Mouse (Mus musculus): ENCODE measurements around the gene 2010111I01Rik.

The 2010111I01Rik gene

GRCm38 (mm10) chr13:63247041-63247440, 282.3 kb downstream of the 2010111I01Rik start:
- no peak for DNase-seq

- DNase-seq, result no peak
Measured at GRCm38 (mm10) chr13:63247631-63248030, 282.9 kb downstream of the 2010111I01Rik start.

- DNase-seq, result no peak
Measured at GRCm38 (mm10) chr13:63248318-63248717, 283.6 kb downstream of the 2010111I01Rik start.

DNA sequence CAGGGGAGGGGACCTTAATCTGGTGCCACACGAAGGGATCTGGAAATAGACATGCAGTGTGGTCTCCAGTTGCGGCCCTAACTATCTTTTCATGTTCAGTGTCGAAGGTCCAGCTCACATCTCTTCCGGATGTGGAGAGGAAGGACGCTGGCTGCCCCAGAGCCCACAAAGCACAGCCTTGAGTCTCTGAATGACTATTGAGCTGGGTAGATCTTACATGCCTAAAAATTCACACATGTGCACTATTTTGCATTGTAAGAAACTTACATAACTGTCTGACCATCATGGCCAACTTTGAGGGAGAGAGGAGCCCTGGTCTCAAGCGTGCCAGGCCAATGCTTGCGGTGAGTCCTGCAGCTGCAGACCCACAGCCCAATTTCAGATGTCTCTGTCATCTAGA, 284.5 kb downstream of the 2010111I01Rik start:
- no peak for DNase-seq

GRCm38 (mm10) chr13:63249741-63250431, 285.2 kb downstream of the 2010111I01Rik start:
- no peak for DNase-seq

GRCm38 (mm10) chr13:63250441-63250980, 285.8 kb downstream of the 2010111I01Rik start:
- no peak for DNase-seq

DNA sequence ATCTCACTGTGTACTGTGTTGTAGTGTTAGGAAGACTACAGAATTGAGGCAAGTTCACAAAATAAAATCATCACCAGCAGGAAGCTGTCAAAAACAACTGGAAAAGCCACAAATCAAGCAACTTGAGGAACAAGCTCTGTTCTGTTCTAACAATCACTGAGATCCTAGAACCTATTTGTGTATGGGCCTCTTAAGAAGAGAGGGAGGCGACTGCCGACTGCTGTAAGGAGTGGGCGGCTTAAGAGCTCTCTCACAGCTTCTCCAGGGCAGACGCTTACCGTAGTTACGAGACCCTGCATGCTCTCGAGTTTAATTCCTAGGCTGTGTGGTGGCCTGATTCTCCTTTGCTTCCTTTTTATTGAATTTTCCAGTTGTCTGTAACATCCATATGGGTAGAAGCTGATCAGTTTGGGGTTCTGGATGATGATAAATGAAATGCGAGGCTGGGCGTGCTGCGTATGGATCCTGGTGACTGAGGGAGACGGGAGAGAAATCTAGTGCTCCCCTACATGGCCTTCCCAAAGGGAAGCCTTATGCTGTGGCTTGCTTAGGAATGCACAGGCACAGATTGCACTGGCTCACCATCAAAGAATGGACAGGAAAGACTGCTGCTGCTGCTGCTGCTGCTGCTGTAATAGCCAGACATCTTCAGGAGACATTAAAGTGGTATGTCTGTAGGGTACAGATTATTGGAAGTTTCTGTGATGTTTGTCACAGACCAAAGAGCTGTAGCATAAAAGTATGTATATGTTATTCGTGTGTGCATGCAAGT, 286.6 kb downstream of the 2010111I01Rik start:
- DNase-seq, result no peak

DNA sequence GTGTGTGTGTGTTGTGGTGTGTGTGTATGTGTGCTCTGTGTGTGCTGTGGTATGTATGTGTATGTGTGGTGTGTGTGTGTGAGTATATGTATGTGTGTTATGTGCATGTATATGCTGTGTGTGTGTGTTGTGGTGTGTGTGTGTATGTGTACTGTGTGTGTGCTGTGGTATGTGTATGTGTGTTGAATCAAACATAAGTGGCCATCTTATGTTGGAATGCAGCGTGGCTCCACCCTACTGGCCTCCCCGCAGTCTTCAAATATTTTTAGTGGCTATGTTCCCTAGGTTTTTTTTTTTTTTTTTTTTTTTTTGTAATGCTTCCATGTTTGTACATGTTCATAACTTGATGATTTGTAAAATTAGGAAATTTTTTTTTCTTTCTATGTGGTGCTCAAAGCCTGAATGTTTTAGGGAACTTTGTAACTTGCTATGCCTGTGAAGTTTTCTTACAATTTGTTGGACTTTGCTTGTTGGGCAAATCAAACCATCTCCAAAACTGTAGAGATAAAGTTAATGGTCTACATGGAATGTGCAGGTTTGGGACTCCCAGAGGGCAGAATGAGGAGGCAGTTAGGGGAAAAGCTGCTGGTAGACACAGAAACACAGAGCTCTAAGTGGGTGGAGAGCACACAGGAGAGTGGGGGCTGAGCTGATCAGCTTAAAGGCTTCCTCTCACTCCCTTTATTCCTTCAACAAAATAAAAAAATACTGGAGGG, 287.8 kb downstream of the 2010111I01Rik start:
- no peak for DNase-seq

GRCm38 (mm10) chr13:63253147-63253546, 288.5 kb downstream of the 2010111I01Rik start:
- no peak for DNase-seq

- DNase-seq, result no peak
Measured at GRCm38 (mm10) chr13:63253886-63254636, 289.4 kb downstream of the 2010111I01Rik start.

DNA sequence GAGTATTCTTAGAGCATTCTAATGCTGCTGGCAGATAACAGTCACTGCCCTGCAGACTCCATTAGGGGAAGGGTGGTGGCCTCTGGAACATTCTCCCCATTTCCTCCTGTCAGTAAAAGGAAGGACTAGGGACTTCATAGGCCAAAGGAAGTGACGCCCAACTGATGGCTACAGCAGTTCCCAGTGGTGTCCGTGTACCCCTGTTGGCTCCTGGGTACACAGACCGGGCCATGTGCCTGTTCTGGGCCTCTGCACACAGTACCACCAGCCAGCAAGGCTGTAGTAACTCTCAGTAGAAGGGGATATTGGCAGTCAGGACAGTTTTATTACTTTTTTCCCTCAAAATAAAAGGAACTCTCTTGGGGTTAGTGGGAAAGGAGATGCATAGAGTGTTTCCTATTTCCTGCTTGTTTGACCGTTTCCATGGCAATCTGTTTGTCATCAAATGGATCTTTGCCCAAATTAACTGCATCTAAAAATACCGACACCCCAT, 290.9 kb downstream of the 2010111I01Rik start:
- no peak for DNase-seq

- no peak for DNase-seq
Measured at GRCm38 (mm10) chr13:63256146-63256545, 291.5 kb downstream of the 2010111I01Rik start.

- no peak for DNase-seq
Measured at GRCm38 (mm10) chr13:63256807-63257206, 292.1 kb downstream of the 2010111I01Rik start.

DNA sequence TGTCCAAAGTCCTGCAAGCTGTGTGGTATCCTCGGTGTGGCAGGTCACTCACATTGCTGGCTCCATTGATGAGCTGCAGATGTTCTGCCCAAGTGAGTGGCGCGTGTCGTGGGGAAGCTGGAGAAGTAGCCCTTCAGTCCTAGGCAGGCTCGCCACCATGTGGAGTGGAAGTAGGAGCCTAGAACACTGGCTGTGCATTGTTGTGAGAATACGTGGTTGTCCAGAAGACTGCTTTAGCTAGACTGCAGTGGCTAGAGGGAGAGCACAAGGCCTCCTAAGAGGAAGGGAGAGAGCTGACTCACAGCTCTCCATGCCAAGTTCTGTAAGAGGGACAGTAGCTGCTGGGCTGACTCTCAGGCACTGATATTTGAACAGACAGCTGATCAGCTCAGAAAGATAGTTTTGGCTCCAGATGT, 293.5 kb downstream of the 2010111I01Rik start:
- no peak for DNase-seq

GRCm38 (mm10) chr13:63258671-63259070, 294.0 kb downstream of the 2010111I01Rik start:
- no peak for DNase-seq

GRCm38 (mm10) chr13:63260133-63260532, 295.4 kb downstream of the 2010111I01Rik start:
- no peak for DNase-seq

DNA sequence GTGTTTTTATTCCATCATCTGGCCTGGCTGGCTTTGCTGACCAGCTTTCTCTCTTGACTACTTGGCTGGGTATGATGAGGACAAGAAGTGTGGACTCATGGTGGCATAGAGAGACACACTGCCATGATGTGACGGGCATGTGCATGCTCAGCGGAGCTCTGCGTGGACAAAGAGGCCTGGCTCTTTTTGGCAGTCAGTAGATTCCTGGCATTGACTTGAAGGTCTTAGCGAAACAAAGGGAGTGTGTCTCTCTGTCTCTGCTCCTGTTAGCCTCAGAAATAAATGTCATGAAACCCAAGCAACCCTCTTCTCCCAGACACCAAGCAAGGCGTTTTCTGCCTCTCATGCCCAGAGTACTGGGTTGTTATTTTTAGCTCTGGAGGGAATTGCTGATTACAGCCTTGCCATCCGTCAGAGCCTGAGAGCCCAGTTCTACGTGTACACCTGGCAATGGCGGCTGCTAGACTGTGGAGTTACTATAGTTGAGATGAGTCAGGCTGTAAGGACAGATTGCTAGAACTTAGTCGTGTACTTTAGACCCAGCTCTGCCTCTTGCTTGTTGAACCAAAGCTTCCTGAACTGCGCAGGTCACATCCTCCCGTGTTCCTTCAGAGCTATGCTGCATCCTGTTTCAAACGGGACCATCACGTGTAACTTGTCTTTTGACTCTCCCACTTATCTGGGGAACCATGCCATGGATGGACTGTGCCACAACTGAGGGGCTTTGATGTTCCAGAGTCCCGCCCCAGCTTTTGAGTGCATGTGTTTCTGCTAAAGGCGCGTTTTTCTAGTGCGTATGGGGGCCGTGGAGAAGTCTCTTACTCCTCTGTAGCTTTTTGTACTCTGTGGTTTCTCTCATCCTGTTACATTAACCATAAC, 296.3 kb downstream of the 2010111I01Rik start:
- DNase-seq, result no peak

GRCm38 (mm10) chr13:63261676-63262075, 297.0 kb downstream of the 2010111I01Rik start:
- DNase-seq, result no peak

GRCm38 (mm10) chr13:63262168-63262957, 297.7 kb downstream of the 2010111I01Rik start:
- no peak for DNase-seq

DNA sequence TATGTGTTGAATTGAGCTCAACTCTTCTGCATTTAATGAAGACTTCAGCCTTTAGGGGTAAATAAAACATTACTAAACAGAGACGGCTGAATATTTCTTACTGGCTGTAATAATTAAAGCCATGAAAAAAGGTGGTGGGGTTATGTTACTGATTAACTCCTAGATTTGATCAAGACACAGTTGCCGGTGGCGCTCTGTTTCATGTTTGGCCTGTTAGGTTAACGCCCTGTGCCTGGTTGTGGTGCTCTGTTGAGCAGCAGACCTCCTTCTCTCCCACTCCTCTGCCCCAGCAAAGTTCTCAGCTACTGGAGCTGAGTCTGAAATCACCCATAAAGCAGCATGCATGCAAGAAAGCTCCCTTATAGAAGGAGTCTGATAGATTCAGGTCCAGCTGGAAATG, 303.7 kb downstream of the 2010111I01Rik start:
- no peak for DNase-seq
